Mouse (Mus musculus): Measurements from ENCODE around the gene Stard13.

Gene Stard13

DNA sequence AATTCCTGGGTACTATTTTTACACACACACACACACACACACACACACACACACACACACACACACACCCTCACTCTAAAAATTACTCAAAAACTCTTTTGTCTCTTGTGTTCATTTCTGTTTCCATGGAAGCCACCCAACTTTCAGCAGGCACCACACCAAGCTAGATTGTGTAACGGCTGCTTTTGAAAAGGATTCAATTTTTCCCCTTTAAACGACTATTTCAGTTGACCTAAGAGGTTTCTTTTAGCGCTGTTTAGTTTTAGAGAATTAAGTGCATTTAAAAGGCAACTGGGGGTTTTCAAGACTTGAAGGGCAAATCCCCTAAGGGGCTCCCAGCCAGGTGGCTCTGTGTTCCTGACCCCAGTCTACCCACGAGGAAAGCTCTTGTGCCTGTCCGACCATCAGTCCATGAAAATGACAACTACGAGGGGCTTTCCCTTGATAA, 123.2 kb downstream of the Stard13 start:
- no peak for ATAC-seq (ENCODE audit: insufficient number of reproducible peaks, low FRiP score, low TSS enrichment)

DNA sequence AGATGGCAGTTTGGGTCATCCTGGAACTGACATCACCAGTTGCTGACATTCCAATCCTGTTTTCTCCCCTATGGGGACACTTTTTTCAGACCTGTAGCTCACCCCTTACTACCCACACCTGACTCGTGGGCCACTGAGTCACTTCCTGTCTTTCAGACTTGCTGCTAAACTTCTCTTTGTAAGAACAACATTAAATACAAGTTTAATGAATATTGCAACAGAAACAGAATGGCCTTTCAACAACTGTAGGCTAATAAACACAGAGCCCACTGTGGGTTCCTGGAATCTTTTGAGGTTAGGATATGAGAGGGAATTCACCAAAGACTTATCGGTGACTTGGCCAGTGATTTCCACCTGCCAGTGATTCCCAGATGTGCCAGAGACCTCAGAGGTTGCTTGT, 123.8 kb downstream of the Stard13 start:
- no peak for ATAC-seq (ENCODE audit: insufficient number of reproducible peaks, low FRiP score, low TSS enrichment)

DNA sequence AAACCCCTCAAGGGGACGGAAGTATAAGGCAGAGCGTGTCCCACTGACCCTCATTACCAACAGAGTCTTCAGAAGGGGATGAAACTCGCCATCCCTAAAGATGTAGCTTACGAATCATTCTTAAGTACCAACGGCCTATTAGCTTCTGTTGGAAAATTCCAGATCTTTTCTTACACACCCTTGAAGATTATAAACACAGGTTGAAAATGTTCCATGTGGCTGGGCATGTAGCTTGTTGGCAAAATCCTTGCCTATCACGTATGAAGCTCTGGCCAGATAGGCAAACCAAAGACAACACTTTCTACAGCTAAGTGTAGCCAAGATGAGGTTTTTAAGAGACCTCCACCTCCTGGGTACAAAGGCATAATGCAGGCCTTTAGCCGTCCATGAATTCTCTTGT, 124.7 kb downstream of the Stard13 start:
- no peak for ATAC-seq (ENCODE audit: insufficient number of reproducible peaks, low FRiP score, low TSS enrichment)

DNA sequence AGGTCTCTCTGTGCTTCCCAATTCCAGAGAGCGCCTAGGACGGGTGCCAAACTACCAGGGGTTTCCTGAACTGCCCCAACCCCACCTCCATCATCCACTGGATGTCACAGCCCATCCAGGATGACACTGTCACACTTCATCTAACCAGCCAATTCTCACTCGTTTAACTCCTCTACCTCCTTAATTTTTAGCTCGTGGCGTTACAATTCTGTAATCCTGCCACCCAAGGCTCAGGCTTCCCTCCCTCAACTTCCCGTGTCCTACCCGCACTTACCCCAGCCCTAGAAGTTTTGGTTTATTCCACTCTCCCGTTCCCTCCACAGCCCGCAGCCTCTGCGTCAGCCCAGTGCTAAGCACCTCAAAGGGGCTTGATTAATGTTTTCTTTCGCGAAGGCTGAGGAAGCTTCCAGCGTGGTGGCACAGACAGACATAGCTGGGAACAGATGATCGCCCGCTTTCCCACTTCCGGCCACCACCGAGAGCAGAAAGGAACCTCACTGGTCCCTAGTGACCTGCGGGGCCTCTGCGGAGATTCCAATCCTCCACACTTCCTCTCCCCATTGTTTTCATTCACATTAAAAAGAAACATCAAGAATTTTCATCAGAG, 125.2 kb downstream of the Stard13 start:
- ATAC-seq (ENCODE audit: insufficient number of reproducible peaks, low FRiP score, low TSS enrichment), result no peak

DNA sequence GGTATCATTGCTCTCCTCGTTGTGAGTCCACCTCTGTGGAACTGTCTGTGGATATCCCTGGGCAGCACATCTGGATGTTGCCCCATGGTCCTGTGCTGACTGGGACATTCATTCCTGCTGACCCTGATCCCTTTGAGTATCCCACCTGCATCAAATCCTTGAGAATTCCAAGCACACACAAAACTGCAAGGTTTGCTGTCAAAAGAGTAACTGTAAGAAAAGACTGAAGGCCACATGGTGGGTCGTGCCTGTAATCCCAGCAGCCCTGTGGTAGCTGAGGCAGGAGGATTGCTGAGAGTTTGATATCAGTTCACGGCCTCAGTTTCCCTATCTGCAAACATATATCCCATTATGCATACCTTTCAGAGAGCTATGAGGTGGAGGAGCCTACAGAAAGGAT, 126.8 kb downstream of the Stard13 start:
- no peak for ATAC-seq (ENCODE audit: insufficient number of reproducible peaks, low FRiP score, low TSS enrichment)

DNA sequence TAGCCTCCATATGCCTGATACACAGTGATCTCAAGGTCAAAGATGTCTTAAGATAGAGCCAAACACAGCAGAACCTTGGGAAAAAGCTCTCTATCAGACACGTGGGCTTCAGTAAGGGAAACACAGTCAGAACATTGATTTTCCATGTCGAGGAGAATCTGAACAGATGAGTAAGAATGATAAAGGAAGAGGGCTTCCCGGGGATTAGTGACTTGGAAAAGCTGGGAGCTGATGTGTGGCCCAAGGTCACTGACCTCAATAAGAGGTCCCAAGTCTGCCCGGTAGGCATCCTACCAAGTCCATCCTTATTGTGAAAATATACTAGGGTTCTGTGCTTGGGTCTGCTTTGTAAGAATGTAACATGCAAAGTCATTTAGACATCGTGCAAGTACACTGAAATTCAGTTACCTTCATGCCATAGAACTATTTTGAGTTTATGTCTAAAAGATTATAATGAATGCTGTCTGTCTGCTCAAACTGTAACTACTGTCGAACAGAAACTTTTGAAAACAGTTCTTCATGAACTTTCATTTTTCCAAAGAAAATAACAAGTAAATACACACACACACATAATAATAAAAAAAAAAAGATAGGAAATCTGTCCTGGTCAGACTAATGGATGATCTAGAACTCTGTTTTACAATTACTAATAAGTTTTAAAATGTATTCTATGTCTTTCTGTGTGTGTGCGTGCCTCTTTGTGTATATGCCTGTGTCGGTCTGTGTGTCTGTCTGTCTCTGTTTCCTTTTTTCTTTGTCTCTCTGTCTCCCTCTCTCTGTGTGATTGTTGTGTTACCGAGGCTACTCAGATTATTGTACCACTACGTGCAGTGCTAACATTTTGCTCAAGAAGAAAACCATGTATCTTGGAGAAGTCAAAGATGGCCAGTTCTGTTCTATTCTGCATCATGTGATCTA, 128.3 kb downstream of the Stard13 start:
- no peak for ATAC-seq (ENCODE audit: insufficient number of reproducible peaks, low FRiP score, low TSS enrichment)

DNA sequence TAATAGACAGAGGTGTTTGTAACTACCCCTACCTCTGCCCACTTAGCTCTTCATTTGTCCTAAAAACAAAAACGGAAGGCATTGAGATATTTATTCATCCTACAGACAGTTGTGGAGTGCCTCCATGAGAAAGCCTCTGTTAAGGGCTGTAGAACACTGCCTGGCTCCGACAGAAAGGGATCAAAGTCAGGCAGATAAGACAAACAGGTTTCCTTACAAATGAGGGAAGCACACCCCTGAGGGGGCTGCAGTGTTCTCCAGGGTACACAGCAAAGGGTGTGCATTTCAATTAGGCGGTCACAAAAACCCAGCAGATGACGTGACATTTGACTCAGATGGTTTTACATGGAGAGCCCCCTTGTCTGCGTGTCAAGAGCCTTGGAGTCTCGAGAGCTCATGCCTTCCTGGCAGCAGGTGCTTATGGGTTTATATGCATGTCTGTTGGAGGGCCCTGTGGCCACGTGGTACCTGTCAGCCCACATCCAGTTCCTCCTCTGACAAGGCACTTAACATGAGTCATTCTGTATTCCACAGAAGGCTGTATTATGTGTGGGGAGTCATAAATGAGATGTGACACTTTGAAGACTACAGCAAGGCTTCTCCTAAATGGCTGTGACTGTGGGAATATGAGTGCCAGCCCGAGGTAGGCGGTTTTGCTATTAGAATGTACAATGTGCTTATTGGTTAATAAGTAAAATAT, 129.1 kb downstream of the Stard13 start:
- ATAC-seq (ENCODE audit: insufficient number of reproducible peaks, low FRiP score, low TSS enrichment), result no peak

DNA sequence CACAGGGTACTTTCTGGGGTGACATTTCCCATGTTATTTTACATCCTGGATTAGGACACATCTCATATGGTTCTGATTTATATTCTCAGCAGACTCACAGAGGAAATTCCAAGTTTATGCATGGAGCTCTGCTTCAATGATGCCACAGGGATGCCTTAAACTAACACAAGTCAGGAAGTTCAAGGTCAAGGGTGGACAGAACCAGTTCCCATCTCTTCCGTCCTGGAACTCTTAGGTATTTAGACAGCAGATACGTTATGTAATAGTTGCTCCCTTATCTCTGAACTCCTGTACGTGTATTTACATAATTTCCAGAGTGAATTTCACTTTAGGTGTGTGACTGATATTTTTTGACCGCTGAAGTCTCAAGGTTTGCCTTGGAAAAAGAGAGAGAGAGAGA, 130.4 kb downstream of the Stard13 start:
- ATAC-seq (ENCODE audit: insufficient number of reproducible peaks, low FRiP score, low TSS enrichment), result no peak

DNA sequence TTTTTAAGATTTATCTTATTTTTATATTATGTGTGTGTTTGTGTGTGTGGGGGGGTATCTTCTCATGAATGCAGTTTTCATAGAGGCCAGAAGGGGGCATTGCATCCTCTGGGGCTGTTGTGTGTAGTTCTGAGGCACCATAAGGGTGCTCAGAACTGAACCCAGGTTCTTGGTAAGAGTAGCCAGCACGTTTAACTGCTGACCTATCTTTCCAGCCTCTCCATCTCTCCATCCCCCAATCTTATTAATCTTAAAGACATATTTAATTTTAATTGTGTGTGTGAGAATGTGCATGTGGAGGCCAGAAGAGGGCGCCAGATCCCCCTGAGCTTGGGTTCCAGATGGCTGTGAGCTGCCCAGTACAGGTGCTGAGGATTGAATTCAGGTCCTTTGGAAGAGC, 131.4 kb downstream of the Stard13 start:
- ATAC-seq (ENCODE audit: insufficient number of reproducible peaks, low FRiP score, low TSS enrichment), result no peak

DNA sequence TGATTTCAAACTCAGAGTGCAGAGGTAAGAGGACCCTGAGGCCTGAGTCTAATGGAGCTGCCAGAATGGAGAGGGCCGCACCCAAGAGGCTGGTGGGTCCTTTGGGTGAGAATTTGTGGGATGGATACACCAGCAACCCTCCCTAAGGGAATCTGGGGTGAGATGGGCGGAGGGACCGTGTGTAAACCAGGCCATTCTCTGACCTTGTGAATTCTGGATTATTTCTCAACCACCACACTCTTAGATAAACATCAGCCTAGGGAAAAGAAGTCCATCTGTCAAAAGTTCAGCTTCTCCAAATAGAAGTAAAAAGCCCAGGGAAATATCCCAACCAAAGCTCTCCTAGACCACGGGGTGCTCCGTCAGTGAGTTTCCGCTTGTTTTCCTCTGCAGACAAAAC, 137.6 kb downstream of the Stard13 start:
- no peak for ATAC-seq (ENCODE audit: insufficient number of reproducible peaks, low FRiP score, low TSS enrichment)

DNA sequence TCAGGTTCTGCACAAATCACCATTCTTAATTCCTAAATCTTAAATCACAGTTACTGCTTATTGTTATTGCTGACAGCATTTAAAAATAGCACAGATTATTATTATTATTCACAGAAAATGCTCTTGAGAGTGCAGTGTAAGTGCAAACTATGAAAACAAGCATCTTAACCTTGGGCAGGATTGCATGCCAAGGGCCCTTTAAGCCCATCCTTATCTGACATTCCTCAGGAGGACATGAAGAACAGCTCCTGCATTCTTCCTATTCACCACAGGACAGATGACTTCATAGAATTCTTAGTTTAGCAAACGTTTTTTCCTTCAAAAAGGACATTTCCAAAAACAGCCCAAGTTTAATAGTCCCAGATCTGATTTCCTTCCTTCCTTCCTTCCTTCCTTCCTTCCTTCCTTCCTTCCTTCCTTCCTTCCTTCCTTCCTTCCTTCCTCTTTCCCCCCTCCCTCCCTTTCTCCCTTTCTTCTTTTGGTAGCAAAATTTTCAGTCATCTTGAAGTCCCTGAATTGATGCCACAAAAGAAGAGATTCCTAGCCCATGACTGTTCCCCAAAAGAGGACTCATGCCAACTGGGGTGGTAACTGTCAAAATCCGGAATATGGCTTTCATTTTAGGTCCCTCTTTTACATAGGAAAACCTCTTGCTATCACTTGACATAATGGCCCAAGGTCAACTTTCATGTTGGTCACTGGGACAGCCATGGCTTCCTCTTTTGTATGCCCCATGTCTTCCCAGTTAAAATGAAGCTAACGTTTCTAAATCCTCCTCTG, 140.6 kb downstream of the Stard13 start:
- ATAC-seq (ENCODE audit: insufficient number of reproducible peaks, low FRiP score, low TSS enrichment), result no peak

DNA sequence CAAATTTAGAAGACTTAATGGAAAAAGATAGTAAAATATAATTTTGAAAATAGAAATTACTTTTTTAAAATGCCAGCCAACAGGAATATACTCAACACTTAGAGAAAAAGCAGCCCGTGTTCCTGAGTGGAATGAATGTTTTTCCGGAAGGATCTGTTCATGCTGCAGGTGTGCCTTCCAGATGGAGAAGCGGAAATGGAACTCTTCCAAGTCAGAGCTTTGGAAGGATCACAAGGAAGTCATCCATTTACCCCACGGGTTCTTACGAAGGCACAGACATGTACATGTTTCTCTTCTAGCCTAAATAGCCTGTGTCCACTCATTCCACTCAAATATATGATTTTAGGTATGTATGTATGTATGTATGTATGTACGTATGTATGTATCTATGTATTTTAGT, 142.6 kb downstream of the Stard13 start:
- no peak for ATAC-seq (ENCODE audit: insufficient number of reproducible peaks, low FRiP score, low TSS enrichment)

DNA sequence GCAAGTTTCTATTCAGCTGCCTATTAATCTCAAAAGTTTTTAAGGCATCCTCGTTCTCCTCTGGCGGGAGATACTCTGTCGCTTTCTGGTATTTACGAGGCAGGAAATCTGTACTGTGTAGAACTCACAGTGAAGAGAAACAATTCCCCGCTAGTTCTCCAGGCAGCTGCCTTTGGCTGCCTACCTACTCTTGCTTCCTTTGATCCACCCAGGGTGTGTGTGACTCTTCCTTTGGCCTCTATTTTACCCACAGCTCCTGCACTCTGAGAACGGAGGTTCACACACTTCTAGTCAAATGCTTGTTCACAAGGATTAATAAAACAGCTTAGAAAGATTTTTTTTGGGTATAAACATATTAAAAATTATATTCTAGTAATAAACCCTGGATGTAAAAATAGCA, 144.4 kb downstream of the Stard13 start:
- ATAC-seq (ENCODE audit: insufficient number of reproducible peaks, low FRiP score, low TSS enrichment), result no peak

DNA sequence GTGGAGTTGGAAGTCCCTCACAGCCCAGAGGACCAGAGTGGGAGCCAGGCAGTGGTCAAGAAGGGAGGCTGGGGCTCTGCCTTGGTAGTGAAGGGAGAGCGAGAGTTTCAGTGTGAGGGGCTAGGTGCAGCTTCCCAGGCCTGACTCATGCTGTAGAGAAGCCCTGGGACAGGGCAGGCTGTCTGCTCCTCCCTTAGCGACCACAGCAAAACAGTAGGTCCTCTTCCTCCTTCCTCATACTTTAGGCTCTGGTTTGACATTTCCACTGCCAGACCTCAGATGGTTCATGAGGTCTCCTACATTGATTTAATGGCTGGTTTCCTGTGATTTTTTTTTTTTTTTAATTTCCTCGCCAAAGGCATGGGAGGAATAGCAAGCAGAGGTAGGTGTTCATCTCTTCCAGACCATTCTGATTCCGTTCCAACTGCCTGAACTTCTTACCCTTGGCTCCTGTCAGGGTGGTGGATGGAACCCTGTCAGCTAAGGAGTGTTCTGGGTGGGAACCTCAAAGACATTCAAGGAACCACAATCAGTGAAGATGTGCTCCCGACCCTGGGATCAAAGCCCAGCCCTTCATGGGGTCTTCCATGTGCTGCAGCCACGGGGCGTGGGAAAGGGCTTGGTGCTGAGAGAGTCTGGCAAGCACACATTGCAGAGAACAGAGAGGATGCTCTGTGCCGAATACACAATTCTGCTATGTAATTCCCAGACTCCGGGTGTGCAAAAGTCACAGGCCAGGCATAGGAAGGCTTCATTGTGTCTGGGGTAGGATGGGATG, 147.0 kb downstream of the Stard13 start:
- ATAC-seq (ENCODE audit: insufficient number of reproducible peaks, low FRiP score, low TSS enrichment), result no peak

DNA sequence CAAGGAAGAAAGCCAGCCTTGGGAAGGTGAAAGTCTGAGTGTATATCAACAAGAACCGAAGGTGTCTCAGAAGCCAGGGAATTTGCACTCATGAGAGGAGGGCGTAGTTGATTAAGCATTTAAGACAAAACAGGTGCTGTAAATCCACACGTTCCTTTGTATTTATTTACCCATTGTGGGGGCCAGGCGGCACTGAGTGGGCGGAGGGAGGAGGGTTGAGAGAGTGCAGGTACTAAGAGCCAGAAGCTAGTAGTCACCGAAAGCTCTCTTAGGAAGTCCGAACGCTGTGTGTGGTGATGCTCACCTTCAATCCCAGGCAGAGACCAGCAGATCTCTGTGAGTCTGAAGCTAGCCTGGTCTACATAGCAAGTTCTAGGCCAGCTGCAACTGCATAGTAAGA, 147.9 kb downstream of the Stard13 start:
- ATAC-seq (ENCODE audit: insufficient number of reproducible peaks, low FRiP score, low TSS enrichment), result no peak

DNA sequence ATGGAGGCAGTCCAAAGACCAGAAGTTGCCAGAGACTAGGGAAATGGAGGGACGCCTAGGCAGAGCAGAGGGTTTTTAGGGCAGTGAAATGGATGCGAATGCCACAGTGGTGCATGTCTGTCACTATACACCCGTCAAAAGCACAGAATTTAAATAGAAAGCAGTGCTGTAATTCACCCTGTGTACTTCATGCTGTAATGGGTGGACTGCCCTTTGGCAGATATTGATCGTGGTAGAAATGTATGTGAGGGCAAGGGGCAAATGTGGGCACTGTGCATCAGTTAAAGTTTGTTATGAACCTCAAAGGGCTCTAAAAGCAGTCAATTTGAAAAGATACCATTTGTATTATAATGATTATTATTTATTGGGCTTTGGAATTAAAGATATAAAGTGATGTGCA, 153.4 kb downstream of the Stard13 start:
- ATAC-seq (ENCODE audit: insufficient number of reproducible peaks, low FRiP score, low TSS enrichment), result no peak

DNA sequence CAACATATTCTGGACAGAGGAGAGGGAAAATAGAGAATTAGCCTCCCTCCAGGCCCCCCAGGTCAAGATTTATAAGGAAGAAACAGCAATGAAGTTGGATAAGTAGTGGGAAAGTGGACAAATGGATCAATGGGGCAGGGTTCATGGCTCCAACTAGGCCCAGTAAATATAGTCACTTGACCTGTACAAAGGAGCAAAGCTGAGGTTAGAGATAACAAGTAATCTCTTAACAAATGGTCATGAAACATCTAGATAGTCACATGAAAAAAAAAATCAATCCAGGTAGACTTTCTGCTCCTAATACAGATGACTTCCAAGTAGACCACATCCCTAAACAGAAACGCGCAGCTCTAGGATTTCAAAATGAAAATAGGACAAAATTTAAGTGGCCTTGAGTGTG, 155.7 kb downstream of the Stard13 start:
- no peak for ATAC-seq (ENCODE audit: insufficient number of reproducible peaks, low FRiP score, low TSS enrichment)

DNA sequence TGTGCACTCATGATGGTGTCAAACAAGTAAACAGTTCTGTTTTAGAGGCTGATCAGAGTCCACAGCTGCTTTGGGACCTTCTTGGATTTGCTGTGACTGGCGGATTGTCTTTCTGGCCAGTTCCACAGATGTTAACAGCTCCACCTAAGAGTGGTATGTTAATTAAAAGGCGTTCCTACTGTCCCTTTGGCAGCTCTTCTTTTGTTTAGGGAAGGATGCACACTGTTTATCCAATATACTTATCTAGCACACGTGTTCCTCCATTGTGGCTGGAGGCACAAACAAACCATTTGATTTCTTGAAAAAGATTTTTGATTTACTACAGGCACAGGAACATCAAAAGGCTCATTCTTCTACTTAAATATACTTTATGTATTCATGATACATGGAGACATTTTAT, 156.7 kb downstream of the Stard13 start:
- no peak for ATAC-seq (ENCODE audit: insufficient number of reproducible peaks, low FRiP score, low TSS enrichment)

DNA sequence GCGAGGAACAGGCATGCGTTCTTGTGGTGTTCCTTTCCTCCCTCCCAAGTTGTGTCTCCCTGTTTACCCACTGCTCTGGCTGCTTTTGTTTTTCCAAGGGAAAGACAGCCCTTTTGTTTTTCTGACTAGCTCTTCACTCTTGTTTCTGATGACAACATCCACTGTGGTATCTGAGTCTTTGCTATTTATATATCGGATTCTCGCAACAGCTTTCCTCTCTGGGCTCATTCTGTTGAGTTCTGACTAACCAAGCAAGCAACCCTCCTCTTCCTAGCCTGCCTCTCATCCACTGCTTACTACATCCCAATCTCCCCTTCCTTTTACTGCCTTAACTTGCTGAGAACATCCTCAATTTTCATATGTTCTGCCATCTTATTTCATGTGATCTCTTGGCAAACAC, 159.4 kb downstream of the Stard13 start:
- ATAC-seq (ENCODE audit: insufficient number of reproducible peaks, low FRiP score, low TSS enrichment), result no peak

DNA sequence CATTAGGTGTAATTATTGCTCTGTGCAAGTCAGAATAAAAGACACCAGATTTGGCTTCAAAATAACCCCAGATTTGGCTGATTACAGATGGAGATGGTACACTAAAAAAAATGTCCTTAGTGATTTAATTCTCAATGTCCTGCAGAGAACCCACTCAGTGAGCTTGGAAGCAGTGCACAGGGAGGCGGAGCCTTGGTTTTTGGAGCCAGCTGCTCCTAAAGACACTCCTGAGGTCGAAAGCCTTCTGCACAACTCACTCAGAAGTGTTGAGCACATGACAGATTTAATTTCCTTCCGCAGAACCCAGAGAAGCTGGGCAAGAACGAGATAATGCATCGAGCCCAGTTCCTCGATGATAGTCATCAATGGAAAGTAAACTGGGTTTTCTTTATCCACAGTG, 162.2 kb downstream of the Stard13 start:
- no peak for ATAC-seq (ENCODE audit: insufficient number of reproducible peaks, low FRiP score, low TSS enrichment)
